Mouse (Mus musculus): ENCODE measurements at regions not wholly inside any gene's neighbourhood (a gene's known extent, or its start where the extent isn't known, plus 50 kb on each side); places are given as distances from the start of the nearest gene placed in this dataset.

GRCm38 (mm10) chr17:78142431-78142830 is 57.6 kb upstream of the Crim1 start:
- in situ Hi-C loops (cut with MboI; ENCODE audit: low pct_unique_long_range_greater_than_20kb in 1 of 2, low sequenced_read_pairs in 2 of 2, unreplicated experiment in 1 of 2), result no loop called here

DNA sequence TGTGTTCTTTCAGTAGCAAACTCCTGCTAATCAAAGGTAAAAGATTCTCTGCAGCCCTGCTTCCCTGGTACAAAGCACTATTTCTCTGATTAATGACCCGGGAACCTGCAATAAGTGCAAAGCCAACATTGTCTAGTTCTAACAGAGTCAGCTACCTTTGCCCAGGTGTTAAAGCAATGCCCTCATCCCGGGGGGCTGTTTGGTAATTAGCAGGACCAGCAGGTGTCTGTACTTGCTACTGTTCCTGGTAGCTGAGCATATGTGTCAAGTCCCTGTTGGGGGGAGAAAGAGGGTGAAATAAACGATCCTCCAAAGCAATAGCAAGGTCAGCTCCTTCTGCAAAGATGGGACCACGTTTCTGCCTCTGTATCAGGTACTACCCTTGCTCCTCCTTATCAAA is 54.7 kb upstream of the Crim1 start:
- in situ Hi-C loops (cut with MboI; ENCODE audit: low pct_unique_long_range_greater_than_20kb in 1 of 2, low sequenced_read_pairs in 2 of 2, unreplicated experiment in 1 of 2), result no loop called here

Data from mouse embryonic stem cell (cell line).